In genomic region chr13:95443376-95444233, GRCm38 (mm10) we compare ENCODE assay signal across 8 mouse cellular contexts. TPM values are rescaled to one million over a fixed set of nuclear protein-coding genes. Genes with fewer than 3 reads are reported as not detected.
A peak's percentile ranks its signal among the peaks of the same experiment; 100 is the strongest.
DNase-seq lines count a peak whose midpoint lies in the region; ATAC-seq and TF ChIP-seq lines count a peak whose summit lies in the region.

No protein-coding gene starts in this region.

- peak overlapping the region; percentile 41; the same call in 1 of the 2 replicates for H3K9ac ChIP-seq in kidney, embryonic 15.5 days
- H3K9ac ChIP-seq in forebrain, embryonic 16.5 days (replicated peaks; ENCODE audit: low read depth, low read length), result peak overlapping the region; percentile 51
- no peak overlapping the region for H3K9ac ChIP-seq in liver, embryonic 12.5 days

- no peak overlapping the region for H3K27ac ChIP-seq in kidney, embryonic 15.5 days
- H3K27ac ChIP-seq in kidney, adult 2 months (ENCODE audit: insufficient read depth, low read depth, low read length), result no peak overlapping the region
- H3K27ac ChIP-seq in forebrain, embryonic 16.5 days (ENCODE audit: low read length), result no peak overlapping the region
- H3K27ac ChIP-seq in liver, embryonic 12.5 days, result no peak overlapping the region

- H3K36me3 ChIP-seq in kidney, embryonic 15.5 days, result no peaks in the 10 kb centered on the region
- no peaks in the 10 kb centered on the region for H3K36me3 ChIP-seq in kidney, adult 2 months (ENCODE audit: control insufficient read depth, insufficient read depth, low read length)
- H3K36me3 ChIP-seq in forebrain, embryonic 16.5 days (ENCODE audit: control insufficient read depth, insufficient read depth), result no peaks in the 10 kb centered on the region
- H3K36me3 ChIP-seq in liver, embryonic 12.5 days, result no peaks in the 10 kb centered on the region

- H3K9me3 ChIP-seq in kidney, embryonic 15.5 days (replicated peaks), result no peaks in the 10 kb centered on the region
- H3K9me3 ChIP-seq in forebrain, embryonic 16.5 days (ENCODE audit: control insufficient read depth, low read length), result no peaks in the 10 kb centered on the region
- no peaks in the 10 kb centered on the region for H3K9me3 ChIP-seq in liver, embryonic 12.5 days (replicated peaks)

- WGBS in kidney, embryonic 15.5 days, result 2% methylated on average over 46 of the region's 46 CpGs
- WGBS in kidney, adult 2 months, result 3% methylated on average over 46 of the region's 46 CpGs
- 1% methylated on average over 45 of the region's 46 CpGs for WGBS in forebrain, embryonic 16.5 days
- WGBS in liver, embryonic 12.5 days (ENCODE audit: insufficient replicate concordance), result 7% methylated on average over 46 of the region's 46 CpGs

- peak; percentile 56; the same call in 1 of the 2 replicates for ATAC-seq in kidney, embryonic 15.5 days (replicated peaks; ENCODE audit: low FRiP score)
- peak; percentile 74 for ATAC-seq in forebrain, embryonic 16.5 days
- ATAC-seq in liver, embryonic 12.5 days, result no peak
- no peak for ATAC-seq in inflammation-experienced regulatory T-cells, adult 6 months

- TF ChIP-seq CTCF in kidney, adult 2 months (conservative IDR thresholded peaks at IDR 0.05; ENCODE audit: insufficient read depth, insufficient read length, low read depth, low read length), result no peak

- H3K4me1 ChIP-seq in kidney, embryonic 15.5 days, result peaks cover 16% of the 10 kb centered on the region
- H3K4me1 ChIP-seq in kidney, adult 2 months (ENCODE audit: control insufficient read depth, insufficient read depth, low read length), result no peaks in the 10 kb centered on the region
- H3K4me1 ChIP-seq in forebrain, embryonic 16.5 days (replicated peaks; ENCODE audit: control insufficient read depth, insufficient read depth, low read length), result peaks cover 12% of the 10 kb centered on the region
- H3K4me1 ChIP-seq in liver, embryonic 12.5 days, result peaks cover 4% of the 10 kb centered on the region; the same call in 1 of the 2 replicates

- H3K4me3 ChIP-seq in kidney, embryonic 15.5 days (replicated peaks), result peak overlapping the region; percentile 46
- H3K4me3 ChIP-seq in kidney, adult 2 months (ENCODE audit: insufficient read depth, low read depth, low read length), result no peak overlapping the region
- H3K4me3 ChIP-seq in forebrain, embryonic 16.5 days (replicated peaks; ENCODE audit: low read length), result peak overlapping the region; percentile 48
- peak overlapping the region; percentile 26 for H3K4me3 ChIP-seq in liver, embryonic 12.5 days

- no peak for TF ChIP-seq POLR2A in kidney, adult 2 months (IDR thresholded peaks at IDR 0.05; ENCODE audit: low read depth, low read length)

- peaks cover 49% of the 10 kb centered on the region for H3K27me3 ChIP-seq in kidney, embryonic 15.5 days
- no peaks in the 10 kb centered on the region; the same call in 1 of the 2 replicates for H3K27me3 ChIP-seq in kidney, adult 2 months (replicated peaks; ENCODE audit: control insufficient read depth, insufficient read depth, low read length)
- peaks cover 10% of the 10 kb centered on the region; the same call in 1 of the 2 replicates for H3K27me3 ChIP-seq in forebrain, embryonic 16.5 days (replicated peaks; ENCODE audit: control insufficient read depth, insufficient read depth, low read length)
- peaks cover 53% of the 10 kb centered on the region for H3K27me3 ChIP-seq in liver, embryonic 12.5 days (replicated peaks)

- peak overlapping the region; percentile 95 for H3K4me2 ChIP-seq in kidney, embryonic 15.5 days
- peak overlapping the region; percentile 95 for H3K4me2 ChIP-seq in forebrain, embryonic 16.5 days (ENCODE audit: low read length)
- H3K4me2 ChIP-seq in liver, embryonic 12.5 days, result peak overlapping the region; percentile 52

- no peak for DNase-seq in kidney, adult 2 months
- peak; percentile 62 for DNase-seq in ZHBTc4 (ENCODE audit: low read depth, low spot score)
- DNase-seq in ovary, postnatal 36 days (ENCODE audit: low spot score), result peak; percentile 8
- DNase-seq in adrenal gland, adult 8-10 months, result no peak

RNA-seq across cellular contexts. Expression of gene Crhbp, which starts 1.1 kb away (rescaled TPM):
- polyA plus RNA-seq in kidney, embryonic 15.5 days (2015; fragmentation: Nextera tagmentation; extraction: Ambion mirVana), result 0.34 TPM in 1 of 2 replicates, not detected in the other
- polyA plus RNA-seq in kidney, adult 2 months (2012; rRNA removed), result 0.05 TPM in 1 of 2 replicates, not detected in the other
- 0.93 and 1.2 TPM in 2 replicates for polyA plus RNA-seq in forebrain, embryonic 16.5 days (2015; fragmentation: Nextera tagmentation; extraction: Ambion mirVana)
- not detected in 2 replicates for polyA plus RNA-seq in liver, embryonic 12.5 days (2016; fragmentation: Nextera tagmentation; extraction: Ambion mirVana)
- not detected for polyA plus RNA-seq in inflammation-experienced regulatory T-cells, adult 6 months (2017; shearing (Covaris generic))
- not detected for total RNA-seq in adrenal gland, adult 8-10 months (2022)

RNA-seq across cellular contexts. Expression of gene S100z, which starts 34.9 kb away (rescaled TPM):
- polyA plus RNA-seq in kidney, embryonic 15.5 days (2015; fragmentation: Nextera tagmentation; extraction: Ambion mirVana), result not detected in 2 replicates
- polyA plus RNA-seq in kidney, adult 2 months (2012; rRNA removed), result 0.80 TPM in 1 of 2 replicates, not detected in the other
- not detected in 2 replicates for polyA plus RNA-seq in forebrain, embryonic 16.5 days (2015; fragmentation: Nextera tagmentation; extraction: Ambion mirVana)
- not detected in 2 replicates for polyA plus RNA-seq in liver, embryonic 12.5 days (2016; fragmentation: Nextera tagmentation; extraction: Ambion mirVana)
- polyA plus RNA-seq in inflammation-experienced regulatory T-cells, adult 6 months (2017; shearing (Covaris generic)), result not detected
- not detected for total RNA-seq in adrenal gland, adult 8-10 months (2022)

Comparison
In these comparisons a context has a peak if more than half of its experiments do, and no peak if none do; other contexts are left out.
1. ATAC-seq: peak in kidney, embryonic 15.5 days (single experiment) and forebrain, embryonic 16.5 days (single experiment); none in liver, embryonic 12.5 days (single experiment) and inflammation-experienced regulatory T-cells, adult 6 months (single experiment).
2. DNase-seq: peak in ZHBTc4 (single experiment) and ovary, postnatal 36 days (single experiment); none in kidney, adult 2 months (single experiment) and adrenal gland, adult 8-10 months (single experiment).
3. Peak in every context shown above with its lines, with median percentiles within 50 percentile points of each other: H3K4me2 ChIP-seq.